Mouse (Mus musculus): ENCODE measurements around the gene Miip. TPM values are rescaled to one million over a fixed set of nuclear protein-coding genes. Genes with fewer than 3 reads are reported as not detected.

Gene Miip
- total RNA-seq, 2 experiments from 2014 or later, result 9.9 to 12.4 TPM

Other genes with a start within 250 kb of the Miip start
- gene Zfp979, start 226.3 kb downstream of the Miip start, total RNA-seq (2021), result 1 to 10 TPM; 1.8 to 2.6 TPM
- gene Zfp534, start 166.3 kb downstream of the Miip start, total RNA-seq (2021), result under 1 TPM; 0.10 to 0.22 TPM
- 1 to 10 TPM; 2.5 to 3.2 TPM for gene Zfp984, start 59.0 kb downstream of the Miip start, total RNA-seq (2021)
- gene Zfp933, start 20.4 kb downstream of the Miip start, total RNA-seq (2021), result 1 to 10 TPM; 9.0 to 9.7 TPM
- 1 to 10 TPM; 6.3 to 6.4 TPM for gene Fv1, start 163 bp upstream of the Miip start, total RNA-seq (2021)
- gene Mfn2, start 35.9 kb upstream of the Miip start, total RNA-seq (2021), result 100 to 1,000 TPM; 200 to 231 TPM
- 10 to 100 TPM; 52.7 to 63.2 TPM for gene Plod1, start 68.0 kb upstream of the Miip start, total RNA-seq (2021)
- 10 to 100 TPM; 37.7 to 37.8 TPM for gene 2510039O18Rik, start 72.1 kb upstream of the Miip start, total RNA-seq (2021)
- gene Nppb, start 117.0 kb upstream of the Miip start, total RNA-seq (2021), result not detected
- gene Nppa, start 131.9 kb upstream of the Miip start, total RNA-seq (2021), result not detected
- gene Clcn6, start 170.0 kb upstream of the Miip start, total RNA-seq (2021), result 10 to 100 TPM; 13.6 to 14.4 TPM
- gene Mthfr, start 170.3 kb upstream of the Miip start, total RNA-seq (2021), result 10 to 100 TPM; 30.2 to 32.2 TPM
- 10 to 100 TPM; 20.5 to 22.7 TPM for gene Agtrap, start 219.2 kb upstream of the Miip start, total RNA-seq (2021)